Mouse (Mus musculus) neural tube, embryonic 14.5 days (tissue): Measurements from ENCODE around the gene Scfd2. TPM values are rescaled to one million over a fixed set of nuclear protein-coding genes. Genes with fewer than 3 reads are reported as not detected.

ENCODE experiments used
- ATAC-seq: fragments of 200-750 bp; cut with Nextera tagmentation; 2 replicates; pipeline ENCODE4 v1.8.0; 2017; ENCODE audit warnings: low read depth, mild to moderate bottlenecking, moderate TSS enrichment, moderate library complexity
- H3K27ac ChIP-seq: fragments of 300-500 bp; sonication (generic); 2 replicates; pipeline ENCODE4 v1.5.1; 2014; ENCODE audit warnings: low read depth, mild to moderate bottlenecking, control low read depth, low read length, moderate library complexity, mixed read lengths
- H3K27me3 ChIP-seq: fragments of 300-500 bp; sonication (generic); 2 replicates; pipeline ENCODE4 v1.6.1; 2014; ENCODE audit warnings: low read length; ENCODE audit not compliant: control insufficient read depth, insufficient read depth
- H3K36me3 ChIP-seq: fragments of 300-500 bp; sonication (generic); 2 replicates; pipeline ENCODE4 v1.6.1; 2014; ENCODE audit warnings: low read length, mixed read lengths; ENCODE audit not compliant: control insufficient read depth, insufficient read depth
- H3K4me1 ChIP-seq: fragments of 300-500 bp; sonication (generic); 2 replicates; pipeline ENCODE4 v1.6.1; 2014; ENCODE audit warnings: low read length; ENCODE audit not compliant: control insufficient read depth, insufficient read depth
- H3K4me2 ChIP-seq: fragments of 300-500 bp; sonication (generic); 2 replicates; pipeline ENCODE4 v1.6.1; 2014; ENCODE audit warnings: mild to moderate bottlenecking, low read depth, low read length, control low read depth
- H3K4me3 ChIP-seq: fragments of 300-500 bp; sonication (generic); 2 replicates; pipeline ENCODE4 v1.5.1; 2014; ENCODE audit warnings: low read depth, low read length, control low read depth, mixed read lengths
- H3K9ac ChIP-seq: fragments of 300-500 bp; sonication (generic); replicated peaks from 2 replicates; pipeline ENCODE4 v1.6.1; 2014; ENCODE audit warnings: low read depth, mild to moderate bottlenecking, control low read depth, low read length, mixed read lengths
- H3K9me3 ChIP-seq: fragments of 300-500 bp; sonication (generic); 2 replicates; pipeline ENCODE4 v1.6.1; 2016; ENCODE audit warnings: low read length; ENCODE audit not compliant: control insufficient read depth
- WGBS: fragments of 180-500 bp; shearing (Covaris S2); extraction: QIAGEN DNeasy Blood & Tissue Kit; methylation state at CpG from one replicate; pipeline ENCODE4 v1.1.7; 2014; 5-methylcytosine and 5-hydroxymethylcytosine counted together
- polyA plus RNA-seq: library from polyadenylated mRNA; unstranded; fragments of >200 nt; fragmentation: Nextera tagmentation; extraction: Ambion mirVana; gene quantifications from 2 replicates; pipeline ENCODE4 v1.2.1, GENCODE M21; 2014

Scfd2 gene
- polyA plus RNA-seq, 1 experiment from 2014 or later: 18.3 TPM

- Histone ChIP-seq H3K27me3 (no peaks in the 10 kb centered on the region), H3K4me1 (no peaks in the 10 kb centered on the region), H3K27ac (no peak overlapping the region), H3K36me3 (no peaks in the 10 kb centered on the region), H3K9ac (no peak overlapping the region), H3K4me3 (no peak overlapping the region), H3K9me3 (no peaks in the 10 kb centered on the region), H3K4me2 (no peak overlapping the region)
- WGBS: 89% methylated on average over 11 of the region's 11 CpGs
- ATAC-seq: no peak
Observed at GRCm38 (mm10) chr5:74473117-74473516, 58.4 kb downstream of the Scfd2 start.

DNA sequence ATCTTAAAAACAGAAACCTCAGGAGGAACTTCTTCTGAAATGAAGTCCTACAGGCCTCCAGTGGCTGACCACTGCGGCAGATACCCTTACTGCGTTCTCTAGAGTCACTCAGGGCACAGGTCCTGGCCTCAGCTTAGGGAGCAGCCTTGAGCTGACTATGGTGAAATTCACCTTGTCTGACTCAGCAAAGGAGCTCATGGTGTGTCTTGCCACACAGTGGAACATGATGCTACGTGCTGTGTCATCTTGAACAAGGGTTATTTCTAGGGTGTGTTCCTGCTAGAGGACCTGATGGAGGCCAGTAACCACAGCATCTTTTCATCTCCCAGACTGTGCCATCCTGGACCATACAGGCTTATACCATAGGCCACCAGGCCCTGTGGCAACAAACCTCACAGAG, 60.7 kb downstream of the Scfd2 start:
- WGBS: 92% methylated on average over 3 of the region's 3 CpGs

DNA sequence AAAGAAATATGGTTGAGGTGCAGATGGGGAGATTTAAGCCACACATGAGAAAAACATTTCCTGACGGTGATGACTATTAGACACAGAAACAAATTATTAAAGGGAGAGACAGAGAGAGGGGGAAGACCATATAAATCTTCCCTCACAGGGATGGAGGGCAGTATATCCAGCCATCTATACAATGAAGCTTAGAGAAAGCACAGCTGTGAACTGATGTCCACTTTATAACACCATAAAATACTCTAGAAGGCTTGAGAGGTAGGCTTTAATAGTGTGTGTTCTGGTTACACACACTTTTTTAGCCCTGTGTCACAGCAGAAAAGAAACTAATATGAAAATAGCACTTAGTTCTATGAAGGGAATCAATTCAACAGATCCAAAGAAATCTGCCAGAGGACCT, 61.9 kb downstream of the Scfd2 start:
- Histone ChIP-seq H3K4me1 (no peaks in the 10 kb centered on the region), H3K9me3 (no peaks in the 10 kb centered on the region), H3K9ac (no peak overlapping the region), H3K27ac (no peak overlapping the region), H3K27me3 (no peaks in the 10 kb centered on the region), H3K4me3 (no peak overlapping the region), H3K4me2 (no peak overlapping the region), H3K36me3 (no peaks in the 10 kb centered on the region)
- ATAC-seq: no peak
- 28% methylated on average over 1 of the region's 1 CpGs for WGBS

More for the DNA sequence above, 60.7 kb downstream of the Scfd2 start:
- no peaks in the 10 kb centered on the region for H3K9me3 ChIP-seq
- no peak for ATAC-seq
- no peaks in the 10 kb centered on the region for H3K4me1 ChIP-seq
- no peak overlapping the region for H3K4me3 ChIP-seq
- no peaks in the 10 kb centered on the region for H3K27me3 ChIP-seq
- no peaks in the 10 kb centered on the region for H3K36me3 ChIP-seq
- H3K9ac ChIP-seq: no peak overlapping the region
- H3K27ac ChIP-seq: no peak overlapping the region
- H3K4me2 ChIP-seq: no peak overlapping the region

DNA sequence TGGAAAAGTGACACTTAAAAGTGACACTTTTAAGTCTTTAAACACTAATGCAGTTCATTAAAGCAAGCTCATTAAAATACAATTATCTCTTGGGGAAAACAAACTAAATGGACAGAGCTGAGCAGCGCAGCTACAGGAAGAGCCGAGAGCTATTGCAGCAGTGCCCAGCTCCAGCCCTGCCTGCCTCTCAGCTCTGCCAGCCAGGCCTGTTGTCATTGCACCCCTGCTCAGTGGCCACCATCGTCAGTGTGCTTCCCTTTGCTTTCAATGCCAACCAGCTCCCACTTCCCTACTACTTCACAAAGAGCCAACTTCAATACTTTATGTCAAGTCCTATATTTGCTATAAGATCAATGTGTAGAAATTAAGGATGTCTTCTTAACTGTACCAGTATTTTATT, 63.8 kb downstream of the Scfd2 start:
- ATAC-seq: peak; percentile 61; the same call in 1 of the 2 replicates
- no peak overlapping the region for H3K9ac ChIP-seq
- no peak overlapping the region for H3K4me3 ChIP-seq
- H3K4me2 ChIP-seq: no peak overlapping the region
- H3K27me3 ChIP-seq: no peaks in the 10 kb centered on the region
- H3K9me3 ChIP-seq: no peaks in the 10 kb centered on the region
- no peaks in the 10 kb centered on the region for H3K4me1 ChIP-seq
- H3K36me3 ChIP-seq: no peaks in the 10 kb centered on the region
- 15% methylated on average over 3 of the region's 3 CpGs for WGBS
- no peak overlapping the region for H3K27ac ChIP-seq

- no peak overlapping the region for H3K4me3 ChIP-seq
- H3K4me2 ChIP-seq: no peak overlapping the region
- no peaks in the 10 kb centered on the region for H3K36me3 ChIP-seq
- 90% methylated on average over 2 of the region's 2 CpGs for WGBS
- H3K9ac ChIP-seq: no peak overlapping the region
- no peaks in the 10 kb centered on the region for H3K4me1 ChIP-seq
- no peak for ATAC-seq
- no peaks in the 10 kb centered on the region for H3K9me3 ChIP-seq
- no peak overlapping the region for H3K27ac ChIP-seq
- H3K27me3 ChIP-seq: no peaks in the 10 kb centered on the region
Observed at GRCm38 (mm10) chr5:74456759-74457158, 74.8 kb downstream of the Scfd2 start.

DNA sequence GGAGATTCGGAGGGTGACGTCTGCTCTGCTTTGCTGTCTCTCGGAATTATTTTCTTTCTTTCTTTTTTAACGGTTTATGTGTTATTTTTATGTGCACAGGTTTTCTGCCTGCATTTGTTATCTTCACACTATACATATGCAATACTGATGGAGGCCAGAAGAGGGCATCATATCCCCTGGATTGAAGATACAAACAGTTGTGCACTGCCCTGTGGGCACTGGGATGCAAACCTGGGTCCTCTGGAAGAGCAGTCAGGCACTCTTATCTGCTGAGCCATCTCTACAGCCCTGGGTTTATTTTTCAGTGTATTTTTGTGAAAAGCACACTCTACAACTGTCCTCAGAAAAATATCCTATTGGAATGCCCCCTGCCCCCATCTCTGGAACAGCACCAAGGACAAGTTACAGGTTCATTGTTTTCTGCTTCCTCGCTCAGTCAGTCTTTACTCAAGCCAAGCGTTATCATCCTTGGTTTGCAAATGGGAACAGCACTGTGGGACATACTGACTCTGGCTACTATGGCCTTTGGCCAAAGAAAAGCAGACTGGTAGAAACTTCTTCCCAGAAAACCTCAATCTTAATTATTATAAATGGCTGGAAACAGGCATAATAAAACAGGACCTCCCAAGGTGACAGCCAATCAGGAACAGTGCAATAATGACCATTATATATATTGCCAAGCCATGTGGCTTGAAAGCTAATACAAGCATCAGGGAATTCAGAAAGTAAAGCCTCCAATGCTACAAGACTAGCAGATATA, 75.9 kb downstream of the Scfd2 start:
- Histone ChIP-seq H3K4me3 (no peak overlapping the region), H3K27ac (no peak overlapping the region), H3K36me3 (no peaks in the 10 kb centered on the region), H3K9ac (no peak overlapping the region), H3K4me2 (no peak overlapping the region), H3K9me3 (no peaks in the 10 kb centered on the region), H3K4me1 (no peaks in the 10 kb centered on the region), H3K27me3 (no peaks in the 10 kb centered on the region)
- ATAC-seq: no peak
- 84% methylated on average over 6 of the region's 6 CpGs for WGBS

GRCm38 (mm10) chr5:74455094-74455493, 76.5 kb downstream of the Scfd2 start:
- H3K27me3 ChIP-seq: no peaks in the 10 kb centered on the region
- H3K9me3 ChIP-seq: no peaks in the 10 kb centered on the region
- no peak for ATAC-seq
- H3K4me1 ChIP-seq: no peaks in the 10 kb centered on the region
- no peaks in the 10 kb centered on the region for H3K36me3 ChIP-seq
- no peak overlapping the region for H3K9ac ChIP-seq
- no peak overlapping the region for H3K4me2 ChIP-seq
- no peak overlapping the region for H3K27ac ChIP-seq
- no peak overlapping the region for H3K4me3 ChIP-seq
- 87% methylated on average over 9 of the region's 9 CpGs for WGBS

DNA sequence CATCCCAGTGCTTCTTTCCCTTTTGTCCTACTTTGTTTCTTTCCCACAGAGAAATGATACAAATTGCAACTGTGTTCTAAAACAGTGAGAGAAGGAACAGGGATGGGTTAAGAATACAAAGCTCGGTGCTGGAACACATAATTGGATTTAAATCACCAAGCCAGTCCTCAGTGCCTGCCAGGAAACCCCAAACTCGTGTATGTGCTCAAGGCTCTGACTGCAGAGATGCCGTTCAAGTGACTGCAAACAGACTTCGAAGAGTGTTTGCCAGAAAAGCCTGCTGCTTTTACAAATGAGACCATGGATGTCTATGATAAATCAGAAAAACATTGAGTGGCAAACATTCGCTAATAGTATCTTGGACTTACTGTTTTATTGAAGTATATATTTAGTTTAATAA, 80.6 kb downstream of the Scfd2 start:
- H3K4me3 ChIP-seq: no peak overlapping the region
- H3K9ac ChIP-seq: no peak overlapping the region
- no peaks in the 10 kb centered on the region for H3K4me1 ChIP-seq
- no peak overlapping the region for H3K27ac ChIP-seq
- ATAC-seq: no peak
- H3K9me3 ChIP-seq: no peaks in the 10 kb centered on the region
- no peaks in the 10 kb centered on the region for H3K27me3 ChIP-seq
- no peaks in the 10 kb centered on the region for H3K36me3 ChIP-seq
- WGBS: 61% methylated on average over 5 of the region's 5 CpGs
- no peak overlapping the region for H3K4me2 ChIP-seq

- H3K9me3 ChIP-seq: no peaks in the 10 kb centered on the region
- WGBS: 62% methylated on average over 10 of the region's 10 CpGs
- ATAC-seq: no peak
Observed at GRCm38 (mm10) chr5:74447517-74448334, 83.8 kb downstream of the Scfd2 start.

More at GRCm38 (mm10) chr5:74447517-74448334, 83.8 kb downstream of the Scfd2 start:
- Histone ChIP-seq H3K27ac (no peak overlapping the region), H3K9ac (no peak overlapping the region), H3K4me2 (no peak overlapping the region), H3K36me3 (no peaks in the 10 kb centered on the region), H3K4me1 (no peaks in the 10 kb centered on the region), H3K4me3 (no peak overlapping the region), H3K27me3 (no peaks in the 10 kb centered on the region)
